Mouse (Mus musculus): ENCODE data around the gene Dnah1. TPM values are rescaled to one million over a fixed set of nuclear protein-coding genes. Genes with fewer than 3 reads are reported as not detected.

The Dnah1 gene
- polyA plus RNA-seq, 1 experiment from 2014 or later = 3.4 TPM

DNA sequence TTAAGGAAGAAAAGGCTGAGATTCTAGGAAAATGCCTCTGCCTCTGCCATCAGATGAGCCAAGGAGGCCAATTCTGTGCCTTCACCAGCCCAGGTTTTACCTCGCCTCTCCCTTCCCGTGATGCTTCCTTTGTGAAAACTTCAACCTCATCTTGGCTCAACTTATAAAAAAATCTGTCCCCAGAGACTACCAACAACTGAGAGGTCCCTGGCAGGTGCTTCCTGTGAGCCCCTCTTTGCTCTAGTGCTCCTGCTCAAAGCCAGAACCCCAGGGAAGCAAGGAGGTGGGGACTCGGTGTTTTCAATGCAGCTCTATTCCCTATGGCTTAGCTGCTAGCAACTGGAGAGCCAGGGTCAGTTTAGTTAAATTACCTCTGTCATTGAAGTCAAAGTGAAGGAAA, 10.5 kb downstream of the Dnah1 start:
- H3K4me1 ChIP-seq (replicated peaks) = no peaks in the 10 kb centered on the region
- no peak overlapping the region for H3K4me3 ChIP-seq
- ATAC-seq (ENCODE audit: low read depth) = no peak
- H3K36me3 ChIP-seq = no peaks in the 10 kb centered on the region
- no peak overlapping the region for H3K4me2 ChIP-seq
- no peak overlapping the region for H3K27ac ChIP-seq (replicated peaks)
- H3K27me3 ChIP-seq = no peaks in the 10 kb centered on the region
- WGBS = 57% methylated on average over 3 of the region's 3 CpGs
- no peaks in the 10 kb centered on the region for H3K9me3 ChIP-seq
- no peak overlapping the region for H3K9ac ChIP-seq

DNA sequence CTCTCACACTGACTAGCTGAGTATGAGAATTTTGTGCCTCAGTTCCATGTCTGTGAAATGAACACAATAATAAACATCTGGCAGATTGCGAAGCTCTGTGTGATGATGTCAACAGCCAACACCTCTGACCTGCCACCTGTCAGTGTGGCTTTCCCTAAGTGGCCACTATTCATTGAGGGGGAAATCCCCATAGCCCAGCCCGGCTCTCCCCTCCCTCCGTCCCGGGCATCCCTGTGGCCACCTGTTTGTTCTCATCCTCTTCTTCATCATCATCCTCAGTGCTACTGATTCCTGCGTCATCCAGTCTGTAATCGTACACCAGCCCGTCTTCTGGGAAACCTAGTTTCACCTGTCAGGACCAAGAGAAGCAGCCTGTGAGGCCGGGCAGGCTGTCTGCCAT, 38.0 kb downstream of the Dnah1 start:
- Histone ChIP-seq H3K27ac (replicated peaks) (no peak overlapping the region), H3K4me3 (no peak overlapping the region), H3K9ac (no peak overlapping the region), H3K27me3 (no peaks in the 10 kb centered on the region), H3K36me3 (no peaks in the 10 kb centered on the region), H3K9me3 (no peaks in the 10 kb centered on the region), H3K4me1 (replicated peaks) (no peaks in the 10 kb centered on the region), H3K4me2 (no peak overlapping the region)
- ATAC-seq (ENCODE audit: low read depth) = no peak
- 91% methylated on average over 8 of the region's 8 CpGs for WGBS

DNA sequence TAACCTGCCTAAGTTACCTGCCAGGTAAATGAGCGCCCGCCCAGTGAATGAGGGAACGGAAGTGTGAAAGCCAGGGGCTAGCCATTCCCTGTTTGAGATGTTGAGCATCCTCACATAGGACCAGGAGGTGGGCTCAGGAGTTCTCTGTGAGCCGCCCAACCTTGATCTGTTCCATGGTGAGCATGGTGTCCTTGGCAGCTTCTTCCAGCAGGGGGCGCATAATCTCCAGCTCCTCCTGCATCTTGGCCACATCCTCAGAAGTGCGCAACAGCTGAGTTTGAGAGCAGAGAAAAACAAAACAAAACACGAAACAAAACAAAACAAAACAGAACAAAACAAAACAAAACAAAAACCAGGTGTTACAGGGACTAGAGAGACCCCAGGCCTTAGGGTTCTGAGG, 51.5 kb downstream of the Dnah1 start:
- Histone ChIP-seq H3K9me3 (no peaks in the 10 kb centered on the region), H3K36me3 (no peaks in the 10 kb centered on the region), H3K4me3 (no peak overlapping the region), H3K27me3 (no peaks in the 10 kb centered on the region), H3K4me1 (replicated peaks) (peaks cover 25% of the 10 kb centered on the region), H3K4me2 (no peak overlapping the region), H3K27ac (replicated peaks) (no peak overlapping the region), H3K9ac (no peak overlapping the region)
- WGBS = 26% methylated on average over 7 of the region's 7 CpGs
- ATAC-seq (ENCODE audit: low read depth) = no peak

GRCm38 (mm10) chr14:31271121-31271520, 52.6 kb downstream of the Dnah1 start:
- Histone ChIP-seq H3K4me3 (no peak overlapping the region), H3K36me3 (no peaks in the 10 kb centered on the region), H3K9ac (no peak overlapping the region), H3K4me2 (no peak overlapping the region), H3K27ac (replicated peaks) (no peak overlapping the region), H3K27me3 (no peaks in the 10 kb centered on the region), H3K4me1 (replicated peaks) (peaks cover 25% of the 10 kb centered on the region), H3K9me3 (no peaks in the 10 kb centered on the region)
- WGBS = 91% methylated on average over 6 of the region's 6 CpGs
- no peak for ATAC-seq (ENCODE audit: low read depth)

GRCm38 (mm10) chr14:31269456-31270100, 54.1 kb downstream of the Dnah1 start:
- H3K9me3 ChIP-seq = no peaks in the 10 kb centered on the region
- H3K27me3 ChIP-seq = no peaks in the 10 kb centered on the region
- peak; percentile 70 for ATAC-seq (ENCODE audit: low read depth)
- peak overlapping the region; percentile 60 for H3K9ac ChIP-seq
- H3K4me2 ChIP-seq = peak overlapping the region; percentile 51
- WGBS = 15% methylated on average over 28 of the region's 28 CpGs
- peak overlapping the region; percentile 28 for H3K4me3 ChIP-seq
- peak overlapping the region; percentile 40 for H3K27ac ChIP-seq (replicated peaks)
- peaks cover 25% of the 10 kb centered on the region for H3K4me1 ChIP-seq (replicated peaks)
- no peaks in the 10 kb centered on the region for H3K36me3 ChIP-seq

DNA sequence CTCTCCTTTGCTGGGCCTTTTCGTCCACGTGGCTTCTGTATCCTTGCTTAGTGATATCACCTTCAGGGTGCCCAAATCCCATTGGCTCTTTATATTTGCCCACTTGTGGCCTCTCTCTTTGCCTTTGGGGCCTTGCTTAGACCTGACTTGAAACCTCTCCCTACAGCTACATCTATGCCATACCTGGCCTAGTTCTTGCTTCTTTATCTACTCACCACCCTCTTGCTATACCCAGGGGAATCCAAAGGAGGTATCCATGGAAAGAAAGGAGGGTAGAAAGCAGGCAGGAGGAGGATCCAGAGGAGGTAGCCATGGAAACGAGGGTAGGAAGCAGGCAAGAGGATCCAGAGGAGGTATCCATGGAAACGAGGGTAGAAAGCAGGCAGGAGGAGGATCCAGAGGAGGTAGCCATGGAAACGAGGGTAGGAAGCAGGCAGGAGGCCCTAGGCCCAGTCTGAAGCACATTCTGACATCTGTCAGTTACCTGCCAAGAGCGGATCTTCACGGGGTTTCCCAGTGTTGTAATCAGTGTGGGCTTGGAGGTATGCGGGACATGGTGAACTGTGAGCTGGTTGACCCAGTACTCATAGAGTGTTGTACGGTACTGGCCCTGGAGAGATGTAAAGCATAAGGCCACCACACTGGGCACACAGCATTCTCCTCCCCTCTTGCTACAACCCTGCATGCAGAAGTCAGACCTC, 55.2 kb downstream of the Dnah1 start:
- Histone ChIP-seq H3K4me3 (no peak overlapping the region), H3K4me2 (peak overlapping the region; percentile 51), H3K4me1 (replicated peaks) (peaks cover 25% of the 10 kb centered on the region), H3K27me3 (no peaks in the 10 kb centered on the region), H3K27ac (replicated peaks) (peak overlapping the region; percentile 52; the same call in 1 of the 2 replicates), H3K36me3 (no peaks in the 10 kb centered on the region), H3K9me3 (no peaks in the 10 kb centered on the region), H3K9ac (peak overlapping the region; percentile 60; the same call in 1 of the 2 replicates)
- WGBS = 39% methylated on average over 9 of the region's 9 CpGs
- peak; percentile 53 for ATAC-seq (ENCODE audit: low read depth)

GRCm38 (mm10) chr14:31267649-31268048, 56.0 kb downstream of the Dnah1 start:
- 83% methylated on average over 11 of the region's 11 CpGs for WGBS
- no peak for ATAC-seq (ENCODE audit: low read depth)
- no peak overlapping the region for H3K9ac ChIP-seq
- no peaks in the 10 kb centered on the region for H3K9me3 ChIP-seq
- no peaks in the 10 kb centered on the region for H3K27me3 ChIP-seq
- no peaks in the 10 kb centered on the region for H3K36me3 ChIP-seq
- H3K4me2 ChIP-seq = no peak overlapping the region
- H3K4me1 ChIP-seq (replicated peaks) = peaks cover 25% of the 10 kb centered on the region
- H3K27ac ChIP-seq (replicated peaks) = no peak overlapping the region
- no peak overlapping the region for H3K4me3 ChIP-seq

DNA sequence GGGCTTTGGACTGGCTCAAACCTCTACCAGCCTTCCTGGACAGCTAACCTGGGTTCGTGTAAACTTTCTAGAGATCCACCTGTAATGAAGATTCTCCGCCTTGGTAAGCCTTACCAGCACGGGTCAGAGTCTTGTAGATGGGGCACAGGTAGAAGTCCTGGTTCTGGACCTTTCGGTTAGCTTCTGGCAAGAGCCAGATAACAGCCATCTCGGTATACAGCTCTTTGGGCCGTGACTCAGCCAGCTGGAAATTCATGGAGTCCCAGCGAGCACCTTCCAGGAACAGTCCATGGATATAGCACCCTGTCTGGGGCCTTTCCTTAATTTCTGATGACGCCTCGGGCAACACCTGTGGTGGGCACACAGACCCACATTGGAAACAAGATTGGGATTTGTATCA, 62.8 kb downstream of the Dnah1 start:
- 97% methylated on average over 9 of the region's 9 CpGs for WGBS
- H3K27ac ChIP-seq (replicated peaks) = no peak overlapping the region
- no peak overlapping the region for H3K4me3 ChIP-seq
- no peaks in the 10 kb centered on the region for H3K9me3 ChIP-seq
- no peaks in the 10 kb centered on the region for H3K27me3 ChIP-seq
- H3K9ac ChIP-seq = no peak overlapping the region
- peaks cover 64% of the 10 kb centered on the region for H3K36me3 ChIP-seq
- H3K4me2 ChIP-seq = no peak overlapping the region
- no peaks in the 10 kb centered on the region for H3K4me1 ChIP-seq (replicated peaks)
- no peak for ATAC-seq (ENCODE audit: low read depth)

DNA sequence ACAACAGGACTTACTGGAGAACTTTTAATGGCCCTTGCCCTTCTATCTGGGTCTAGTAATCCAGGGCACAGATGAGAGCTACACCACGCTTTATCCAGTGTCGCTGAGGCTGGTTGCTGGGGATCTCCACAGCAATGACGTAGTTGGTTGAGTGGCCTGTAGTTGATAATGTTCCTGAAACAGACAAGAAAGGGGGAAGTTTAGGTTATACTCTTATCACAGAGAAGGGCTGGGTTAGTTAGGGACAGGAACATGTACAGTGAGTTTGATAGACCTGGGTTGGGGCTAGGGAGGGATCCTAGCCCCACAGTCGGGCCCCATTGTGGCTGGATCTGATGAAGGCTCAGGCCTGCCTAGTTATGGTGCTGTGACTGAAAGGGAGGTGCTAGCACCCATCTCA, 63.3 kb downstream of the Dnah1 start:
- H3K27me3 ChIP-seq = no peaks in the 10 kb centered on the region
- no peaks in the 10 kb centered on the region for H3K4me1 ChIP-seq (replicated peaks)
- no peak overlapping the region for H3K9ac ChIP-seq
- peaks cover 70% of the 10 kb centered on the region for H3K36me3 ChIP-seq
- no peak overlapping the region for H3K27ac ChIP-seq (replicated peaks)
- ATAC-seq (ENCODE audit: low read depth) = no peak
- no peak overlapping the region for H3K4me2 ChIP-seq
- no peak overlapping the region for H3K4me3 ChIP-seq
- H3K9me3 ChIP-seq = no peaks in the 10 kb centered on the region
- 94% methylated on average over 4 of the region's 4 CpGs for WGBS

GRCm38 (mm10) chr14:31258476-31259050, 65.1 kb downstream of the Dnah1 start:
- Histone ChIP-seq H3K9me3 (no peaks in the 10 kb centered on the region), H3K9ac (no peak overlapping the region), H3K27ac (replicated peaks) (no peak overlapping the region), H3K4me2 (no peak overlapping the region), H3K36me3 (peaks cover 88% of the 10 kb centered on the region), H3K4me3 (no peak overlapping the region), H3K4me1 (replicated peaks) (no peaks in the 10 kb centered on the region), H3K27me3 (no peaks in the 10 kb centered on the region)
- no peak for ATAC-seq (ENCODE audit: low read depth)
- 96% methylated on average over 14 of the region's 14 CpGs for WGBS

- Histone ChIP-seq H3K36me3 (peaks cover 46% of the 10 kb centered on the region), H3K4me3 (peak overlapping the region; percentile 98), H3K9ac (peak overlapping the region; percentile 97), H3K27ac (replicated peaks) (no peak overlapping the region), H3K9me3 (no peaks in the 10 kb centered on the region), H3K4me2 (peak overlapping the region; percentile 91), H3K27me3 (no peaks in the 10 kb centered on the region), H3K4me1 (replicated peaks) (peaks cover 23% of the 10 kb centered on the region)
- 88% methylated on average over 5 of the region's 5 CpGs for WGBS
- no peak for ATAC-seq (ENCODE audit: low read depth)
These were observed 71.6 kb downstream of the Dnah1 start for GRCm38 (mm10) chr14:31252091-31252490.

- H3K4me1 ChIP-seq (replicated peaks) = peaks cover 23% of the 10 kb centered on the region
- no peaks in the 10 kb centered on the region for H3K9me3 ChIP-seq
- ATAC-seq (ENCODE audit: low read depth) = no peak
- WGBS = under 1% methylated on average over 18 of the region's 18 CpGs
- H3K9ac ChIP-seq = peak overlapping the region; percentile 97
- H3K4me2 ChIP-seq = peak overlapping the region; percentile 91
- H3K4me3 ChIP-seq = peak overlapping the region; percentile 98
- peaks cover 41% of the 10 kb centered on the region for H3K36me3 ChIP-seq
- no peaks in the 10 kb centered on the region for H3K27me3 ChIP-seq
- peak overlapping the region; percentile 95 for H3K27ac ChIP-seq (replicated peaks)
These were observed 72.1 kb downstream of the Dnah1 start for GRCm38 (mm10) chr14:31251626-31252025.

Measured in neural tube, embryonic 13.5 days (tissue).